Mouse (Mus musculus) lung, adult 18-20 months (tissue): ENCODE measurements around the gene Smndc1.
"Not testable (repeated sequence)": the region's sequence is repeated elsewhere in the genome, so short reads cannot be mapped to it uniquely, and the experiment has no call there.

Experiments
- DNase-seq, 2 experiments: peaks; one replicate each; pipeline ENCODE4 v3.0.0; 2022; ENCODE audit warnings: mixed read lengths in 2 of 2

The Smndc1 gene

GRCm38 (mm10) chr19:53412149-53412848, 21.9 kb upstream of the Smndc1 start:
- no peak for DNase-seq

- DNase-seq = no peak
These were observed 19.4 kb upstream of the Smndc1 start for GRCm38 (mm10) chr19:53409663-53410307.

- no peak for DNase-seq
These were observed 18.0 kb upstream of the Smndc1 start for GRCm38 (mm10) chr19:53408398-53408797.

GRCm38 (mm10) chr19:53407350-53407749, 17.0 kb upstream of the Smndc1 start:
- DNase-seq = no peak

- DNase-seq = no peak
These were observed 15.4 kb upstream of the Smndc1 start for GRCm38 (mm10) chr19:53405810-53406209.

GRCm38 (mm10) chr19:53404837-53405356, 14.5 kb upstream of the Smndc1 start:
- no peak for DNase-seq

GRCm38 (mm10) chr19:53404219-53404836, 13.9 kb upstream of the Smndc1 start:
- no peak for DNase-seq

- DNase-seq = no peak
These were observed 12.5 kb upstream of the Smndc1 start for GRCm38 (mm10) chr19:53402741-53403432.

GRCm38 (mm10) chr19:53400332-53401110, 10.1 kb upstream of the Smndc1 start:
- DNase-seq = no peak

- no peak for DNase-seq
These were observed 8.8 kb upstream of the Smndc1 start for GRCm38 (mm10) chr19:53399213-53399612.

- no peak for DNase-seq
These were observed 7.3 kb upstream of the Smndc1 start for GRCm38 (mm10) chr19:53397451-53398233.

GRCm38 (mm10) chr19:53395805-53396204, 5.4 kb upstream of the Smndc1 start:
- DNase-seq = not testable (repeated sequence)

- DNase-seq = not testable (repeated sequence)
These were observed 4.6 kb upstream of the Smndc1 start for GRCm38 (mm10) chr19:53394956-53395355.

GRCm38 (mm10) chr19:53394552-53394951, 4.2 kb upstream of the Smndc1 start:
- peak in 1 of 2 experiments; percentile 43 for DNase-seq

- DNase-seq = no peak
These were observed 3.3 kb upstream of the Smndc1 start for GRCm38 (mm10) chr19:53393646-53394045.

GRCm38 (mm10) chr19:53392781-53393343, 2.5 kb upstream of the Smndc1 start:
- DNase-seq = peak; percentile 23 to 57

GRCm38 (mm10) chr19:53391787-53392186, 1.4 kb upstream of the Smndc1 start:
- DNase-seq = no peak

- DNase-seq = no peak
These were observed 1.0 kb upstream of the Smndc1 start for GRCm38 (mm10) chr19:53391386-53391785.

- peak in 1 of 2 experiments; percentile 72 for DNase-seq
These were observed 437 bp downstream of the Smndc1 start for GRCm38 (mm10) chr19:53389851-53390431.

GRCm38 (mm10) chr19:53389417-53389816, 961 bp downstream of the Smndc1 start:
- DNase-seq = no peak

- no peak for DNase-seq
These were observed 7.0 kb downstream of the Smndc1 start for GRCm38 (mm10) chr19:53383336-53383735.
